Mouse (Mus musculus) hindbrain, embryonic 13.5 days (tissue): ENCODE results near the gene Cldn20. TPM values are rescaled to one million over a fixed set of nuclear protein-coding genes. Genes with fewer than 3 reads are reported as not detected.

ENCODE experiments used
- polyA plus RNA-seq: library from polyadenylated mRNA; unstranded; fragments of >200 nt; fragmentation: Nextera tagmentation; extraction: Ambion mirVana; gene quantifications from 2 replicates; pipeline ENCODE4 v1.2.1, GENCODE M21; 2015

The Cldn20 gene
- polyA plus RNA-seq, 1 experiment from 2014 or later: 0.27 TPM

Other genes starting within 250 kb of the Cldn20 start
- gene Tiam2, start 206.0 kb upstream of the Cldn20 start, polyA plus RNA-seq: 4.1 and 4.9 TPM in 2 replicates
- gene Tfb1m, start 25.2 kb downstream of the Cldn20 start, polyA plus RNA-seq: 14.0 and 14.5 TPM in 2 replicates
- gene Nox3, start 163.7 kb downstream of the Cldn20 start, polyA plus RNA-seq: not detected in 2 replicates